Mouse (Mus musculus): ENCODE results near the gene Ccl17. TPM values are rescaled to one million over a fixed set of nuclear protein-coding genes. Genes with fewer than 3 reads are reported as not detected.
A peak's percentile ranks its signal among the peaks of the same experiment; 100 is the strongest.

Gene Ccl17
- polyA plus RNA-seq, 1 experiment from 2014 or later: 5.7 TPM

GRCm38 (mm10) chr8:94787524-94788501 is 22.4 kb upstream of the Ccl17 start:
- no peaks in the 10 kb centered on the region for H3K36me3 ChIP-seq (ENCODE audit: insufficient read depth, low read length)
- 47% methylated on average over 15 of the region's 15 CpGs for WGBS
- DNase-seq (ENCODE audit: low spot score): peak; percentile 73
- H3K27me3 ChIP-seq (replicated peaks; ENCODE audit: insufficient read depth, low read length): no peaks in the 10 kb centered on the region
- H3K9ac ChIP-seq (replicated peaks; ENCODE audit: low read depth): no peak overlapping the region
- peak; percentile 82 for ATAC-seq
- H3K4me2 ChIP-seq (replicated peaks; ENCODE audit: low read depth, low read length): no peak overlapping the region; the same call in 1 of the 2 replicates
- H3K4me3 ChIP-seq (ENCODE audit: low read depth, low read length): no peak overlapping the region
- TF ChIP-seq CTCF (IDR thresholded peaks at IDR 0.05) (no peak), EP300 (IDR thresholded peaks at IDR 0.05) (peak; percentile 61)
- no peaks in the 10 kb centered on the region for H3K9me3 ChIP-seq (ENCODE audit: low read length)
- H3K27ac ChIP-seq (ENCODE audit: low read length): peak overlapping the region; percentile 55
- H3K4me1 ChIP-seq (ENCODE audit: insufficient read depth, low read depth, low read length): peaks cover 5% of the 10 kb centered on the region

- Histone ChIP-seq H3K4me2 (replicated peaks; ENCODE audit: low read depth, low read length) (no peak overlapping the region), H3K9ac (replicated peaks; ENCODE audit: low read depth) (no peak overlapping the region), H3K4me3 (ENCODE audit: low read depth, low read length) (no peak overlapping the region), H3K27me3 (replicated peaks; ENCODE audit: insufficient read depth, low read length) (no peaks in the 10 kb centered on the region), H3K4me1 (ENCODE audit: insufficient read depth, low read depth, low read length) (peaks cover 5% of the 10 kb centered on the region), H3K27ac (ENCODE audit: low read length) (no peak overlapping the region), H3K9me3 (ENCODE audit: low read length) (no peaks in the 10 kb centered on the region), H3K36me3 (ENCODE audit: insufficient read depth, low read length) (no peaks in the 10 kb centered on the region)
- WGBS: 84% methylated on average over 10 of the region's 10 CpGs
- TF ChIP-seq EP300 (IDR thresholded peaks at IDR 0.05) (no peak), CTCF (IDR thresholded peaks at IDR 0.05) (no peak)
- DNase-seq (ENCODE audit: low spot score): no peak
- ATAC-seq: no peak
Observed at GRCm38 (mm10) chr8:94789256-94789955, 20.8 kb upstream of the Ccl17 start.

- Histone ChIP-seq H3K27ac (ENCODE audit: low read length) (no peak overlapping the region), H3K4me2 (replicated peaks; ENCODE audit: low read depth, low read length) (no peak overlapping the region), H3K36me3 (ENCODE audit: insufficient read depth, low read length) (no peaks in the 10 kb centered on the region), H3K4me1 (ENCODE audit: insufficient read depth, low read depth, low read length) (no peaks in the 10 kb centered on the region), H3K9ac (replicated peaks; ENCODE audit: low read depth) (no peak overlapping the region), H3K9me3 (ENCODE audit: low read length) (no peaks in the 10 kb centered on the region), H3K4me3 (ENCODE audit: low read depth, low read length) (no peak overlapping the region), H3K27me3 (replicated peaks; ENCODE audit: insufficient read depth, low read length) (no peaks in the 10 kb centered on the region)
- DNase-seq (ENCODE audit: low spot score) (no peak), ATAC-seq (no peak)
- 94% methylated on average over 4 of the region's 4 CpGs for WGBS
- TF ChIP-seq EP300 (IDR thresholded peaks at IDR 0.05): no peak
Observed at GRCm38 (mm10) chr8:94794368-94794767, 15.9 kb upstream of the Ccl17 start.

- Histone ChIP-seq H3K4me3 (ENCODE audit: low read depth, low read length) (no peak overlapping the region), H3K4me2 (replicated peaks; ENCODE audit: low read depth, low read length) (no peak overlapping the region), H3K27ac (ENCODE audit: low read length) (no peak overlapping the region), H3K9me3 (ENCODE audit: low read length) (no peaks in the 10 kb centered on the region), H3K36me3 (ENCODE audit: insufficient read depth, low read length) (no peaks in the 10 kb centered on the region), H3K9ac (replicated peaks; ENCODE audit: low read depth) (no peak overlapping the region), H3K4me1 (ENCODE audit: insufficient read depth, low read depth, low read length) (no peaks in the 10 kb centered on the region), H3K27me3 (replicated peaks; ENCODE audit: insufficient read depth, low read length) (no peaks in the 10 kb centered on the region)
- 0 out of 2 replicates have a peak, but pooled peaks have one; percentile 15 for TF ChIP-seq CTCF (IDR thresholded peaks at IDR 0.05)
- TF ChIP-seq EP300 (IDR thresholded peaks at IDR 0.05): no peak
- DNase-seq (ENCODE audit: low spot score) (no peak), ATAC-seq (no peak)
- 93% methylated on average over 2 of the region's 2 CpGs for WGBS
Observed at GRCm38 (mm10) chr8:94794782-94795181, 15.5 kb upstream of the Ccl17 start.

GRCm38 (mm10) chr8:94800278-94800968 is 9.8 kb upstream of the Ccl17 start:
- H3K4me2 ChIP-seq (replicated peaks; ENCODE audit: low read depth, low read length): no peak overlapping the region
- H3K27ac ChIP-seq (ENCODE audit: low read length): no peak overlapping the region
- no peak for TF ChIP-seq EP300 (IDR thresholded peaks at IDR 0.05)
- TF ChIP-seq CTCF (IDR thresholded peaks at IDR 0.05): no peak
- H3K27me3 ChIP-seq (replicated peaks; ENCODE audit: insufficient read depth, low read length): no peaks in the 10 kb centered on the region
- no peak overlapping the region for H3K9ac ChIP-seq (replicated peaks; ENCODE audit: low read depth)
- ATAC-seq (no peak; the same call in 1 of the 2 replicates), DNase-seq (ENCODE audit: low spot score) (peak; percentile 34)
- H3K9me3 ChIP-seq (ENCODE audit: low read length): no peaks in the 10 kb centered on the region
- no peaks in the 10 kb centered on the region for H3K36me3 ChIP-seq (ENCODE audit: insufficient read depth, low read length)
- H3K4me1 ChIP-seq (ENCODE audit: insufficient read depth, low read depth, low read length): no peaks in the 10 kb centered on the region
- WGBS: 55% methylated on average over 7 of the region's 7 CpGs
- H3K4me3 ChIP-seq (ENCODE audit: low read depth, low read length): no peak overlapping the region

Data from lung, postnatal 0 days (tissue).